Mouse (Mus musculus): ENCODE results near the gene Ccdc33. TPM values are rescaled to one million over a fixed set of nuclear protein-coding genes. Genes with fewer than 3 reads are reported as not detected.

Ccdc33 gene
- not detected for polyA plus RNA-seq (2017; shearing (Covaris generic))

DNA sequence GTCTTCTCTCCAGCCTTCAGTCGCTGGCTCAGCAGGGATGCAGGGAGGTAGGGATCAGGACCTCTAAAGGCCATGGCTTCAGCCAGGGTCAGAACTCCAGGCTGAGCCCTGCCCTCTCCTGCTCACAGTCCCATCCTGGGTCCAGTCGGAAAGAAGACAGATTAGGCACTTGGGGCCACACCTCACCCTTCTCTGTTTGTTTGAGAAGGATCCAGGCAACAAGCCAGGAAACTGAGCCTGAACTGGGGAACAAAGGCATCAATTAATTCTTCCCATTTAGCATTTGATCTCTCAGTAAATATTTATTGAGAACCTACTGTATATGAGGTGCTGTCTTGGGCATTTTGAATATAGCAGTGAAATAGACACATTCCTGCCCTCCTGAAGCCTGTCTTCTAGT lies at the start of gene Ccdc33:
Gene Ccdc33 (minus strand): TSS at position 153 of the 400 bp plus-strand sequence.
- ATAC-seq = no peak

DNA sequence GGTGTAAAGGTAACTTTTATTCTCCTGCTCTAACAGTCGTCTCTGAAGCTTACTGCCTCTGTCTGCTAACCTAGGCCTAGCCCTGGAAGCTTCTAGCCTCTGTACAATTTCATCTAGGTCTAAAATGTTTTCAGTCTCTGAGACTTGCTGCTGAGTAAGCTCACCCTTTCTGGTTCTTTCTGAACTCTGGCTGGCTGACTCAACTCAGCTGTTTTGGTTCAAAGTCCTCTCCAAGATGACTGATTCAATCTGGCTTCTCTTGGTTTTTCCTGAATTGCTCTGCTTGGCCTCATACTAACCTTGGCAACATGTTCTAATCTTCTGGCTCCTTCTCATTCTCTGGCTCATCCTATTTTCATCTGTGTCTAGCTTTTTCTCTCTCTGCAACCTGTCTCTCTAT lies 47.2 kb upstream of the Ccdc33 start:
- ATAC-seq = no peak

DNA sequence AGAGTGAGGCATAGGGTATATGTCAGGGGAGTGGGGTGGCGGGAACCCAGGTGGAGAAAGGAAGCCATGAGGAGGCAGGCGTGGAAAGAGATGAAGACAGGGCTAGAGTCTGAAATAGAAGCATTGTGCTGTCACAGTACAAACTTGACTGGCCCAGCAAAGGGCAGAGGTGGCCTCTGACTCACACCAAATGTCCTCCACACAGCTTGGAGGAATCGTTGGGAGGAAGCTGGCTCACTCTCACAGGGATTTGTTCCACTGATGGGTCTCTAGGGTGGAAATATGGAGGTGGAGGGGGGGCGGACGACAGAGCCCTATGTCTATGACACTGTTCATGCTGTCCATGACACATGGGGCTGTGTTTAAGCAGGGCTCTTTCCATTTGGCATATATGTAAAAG lies 44.5 kb upstream of the Ccdc33 start:
- no peak for ATAC-seq

DNA sequence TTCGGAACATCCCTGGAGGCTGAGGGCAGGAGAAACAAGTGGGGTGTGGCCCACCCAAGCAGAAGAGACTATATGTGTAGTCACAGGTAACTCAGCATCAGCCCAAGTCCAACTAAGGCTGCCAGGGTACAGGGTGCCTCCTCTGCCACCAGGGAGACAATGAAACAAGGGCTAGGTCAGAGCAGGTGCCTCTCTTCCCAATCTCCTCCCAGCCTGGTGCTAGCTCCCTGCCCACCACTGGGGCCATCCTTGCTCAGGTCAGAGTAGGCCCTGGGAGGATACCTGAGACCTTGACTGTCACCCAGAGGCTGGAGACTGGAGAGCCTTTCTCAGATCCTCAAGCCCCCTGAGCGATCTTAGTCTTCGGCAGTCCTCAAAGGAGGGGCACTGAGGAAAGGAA lies 43.5 kb upstream of the Ccdc33 start:
- no peak for ATAC-seq

DNA sequence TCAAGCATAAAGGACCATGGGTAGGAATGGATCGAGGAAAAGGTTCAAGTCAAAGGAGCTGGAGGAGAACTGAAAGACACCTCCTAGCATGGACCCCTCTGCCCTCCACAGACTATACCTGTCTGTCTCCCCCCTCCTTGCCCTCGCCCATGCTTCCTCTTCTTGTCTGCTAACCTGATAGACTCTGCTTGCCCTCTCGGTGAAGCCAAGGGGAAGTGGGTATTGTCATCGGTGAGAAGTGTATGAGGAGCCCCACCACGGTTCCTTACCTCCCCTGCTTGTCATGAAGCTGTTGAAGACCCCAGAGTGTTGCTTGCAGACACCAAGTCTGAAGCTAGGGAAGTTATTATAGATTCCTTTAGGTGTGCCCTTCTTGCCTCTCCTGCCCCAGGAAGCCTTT lies 41.7 kb upstream of the Ccdc33 start:
- ATAC-seq = no peak

DNA sequence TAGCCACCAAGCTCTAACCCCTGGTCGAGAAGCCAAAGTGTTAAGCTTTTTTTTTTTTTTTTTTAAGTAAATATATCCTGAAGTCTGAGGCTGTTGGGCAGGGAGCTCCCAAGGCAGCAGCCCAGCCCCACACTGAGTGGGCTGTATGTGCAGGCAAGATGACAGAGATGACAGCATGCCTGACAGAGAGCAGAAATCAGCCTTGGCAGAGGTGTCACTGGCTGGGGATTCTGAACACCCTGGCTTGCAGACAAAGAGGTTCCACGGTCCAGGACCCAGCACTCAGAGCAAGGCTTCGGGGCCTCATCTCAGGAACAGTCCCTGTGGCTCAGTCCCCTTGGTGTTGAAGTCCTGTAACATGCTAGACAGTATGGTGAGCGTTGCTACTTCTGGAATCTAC lies 41.2 kb upstream of the Ccdc33 start:
- ATAC-seq = no peak

DNA sequence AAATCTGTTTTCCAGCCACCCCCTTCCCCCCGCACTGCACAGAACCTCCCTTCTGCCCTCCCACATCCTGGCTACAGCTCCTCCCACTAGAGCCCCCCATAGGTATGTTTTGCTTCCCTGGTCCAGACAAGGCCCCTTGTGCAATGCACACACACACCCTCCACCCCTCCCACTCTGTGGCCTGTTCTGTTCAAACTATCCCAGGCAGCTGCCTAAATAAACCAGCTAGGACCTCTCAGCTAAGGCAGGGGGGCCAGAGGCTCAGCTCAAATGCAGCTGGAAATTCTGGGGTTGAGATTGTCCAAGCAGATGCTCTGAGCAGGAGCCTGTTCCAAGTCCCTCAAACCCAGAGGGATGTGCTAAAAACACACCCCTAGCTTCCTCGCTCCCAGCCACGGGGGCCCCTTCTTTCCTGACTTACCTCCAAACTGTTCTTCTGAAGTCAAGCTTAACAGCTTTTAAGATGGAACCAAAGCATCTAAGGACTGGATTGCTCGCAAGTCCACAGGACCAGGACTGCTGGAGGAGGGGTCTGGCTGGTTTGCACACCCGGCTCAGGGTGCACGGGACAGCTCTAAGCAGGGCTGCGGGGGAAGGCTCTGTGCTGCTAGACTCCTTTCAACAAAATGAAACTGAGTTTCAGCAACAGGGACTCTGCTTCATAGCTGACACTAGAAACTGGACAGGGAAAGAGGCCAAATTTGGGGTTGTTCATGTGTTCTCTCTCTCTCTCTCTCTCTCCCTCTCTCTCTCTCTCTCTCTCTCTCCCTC lies 40.1 kb upstream of the Ccdc33 start:
- ATAC-seq = no peak

DNA sequence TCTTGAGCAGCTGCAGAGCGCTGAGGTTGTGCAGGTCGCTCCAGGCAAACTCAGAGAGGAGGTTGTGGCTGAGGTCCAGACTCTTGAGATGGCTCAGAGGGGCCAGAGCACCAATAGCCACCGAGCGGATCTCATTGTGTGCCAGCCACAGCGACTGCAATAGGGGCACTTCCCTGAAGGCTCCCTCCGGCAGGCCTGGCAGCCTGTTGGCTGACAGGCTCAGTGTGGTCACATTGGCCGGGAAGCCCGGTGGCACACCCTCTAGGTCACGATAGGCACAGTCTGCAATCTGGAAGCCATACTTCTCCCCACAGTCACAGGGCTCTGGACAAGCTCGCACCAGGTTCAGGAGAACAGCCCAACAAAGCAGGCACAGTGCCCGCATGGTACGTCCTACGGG lies 39.2 kb upstream of the Ccdc33 start:
- no peak for ATAC-seq

DNA sequence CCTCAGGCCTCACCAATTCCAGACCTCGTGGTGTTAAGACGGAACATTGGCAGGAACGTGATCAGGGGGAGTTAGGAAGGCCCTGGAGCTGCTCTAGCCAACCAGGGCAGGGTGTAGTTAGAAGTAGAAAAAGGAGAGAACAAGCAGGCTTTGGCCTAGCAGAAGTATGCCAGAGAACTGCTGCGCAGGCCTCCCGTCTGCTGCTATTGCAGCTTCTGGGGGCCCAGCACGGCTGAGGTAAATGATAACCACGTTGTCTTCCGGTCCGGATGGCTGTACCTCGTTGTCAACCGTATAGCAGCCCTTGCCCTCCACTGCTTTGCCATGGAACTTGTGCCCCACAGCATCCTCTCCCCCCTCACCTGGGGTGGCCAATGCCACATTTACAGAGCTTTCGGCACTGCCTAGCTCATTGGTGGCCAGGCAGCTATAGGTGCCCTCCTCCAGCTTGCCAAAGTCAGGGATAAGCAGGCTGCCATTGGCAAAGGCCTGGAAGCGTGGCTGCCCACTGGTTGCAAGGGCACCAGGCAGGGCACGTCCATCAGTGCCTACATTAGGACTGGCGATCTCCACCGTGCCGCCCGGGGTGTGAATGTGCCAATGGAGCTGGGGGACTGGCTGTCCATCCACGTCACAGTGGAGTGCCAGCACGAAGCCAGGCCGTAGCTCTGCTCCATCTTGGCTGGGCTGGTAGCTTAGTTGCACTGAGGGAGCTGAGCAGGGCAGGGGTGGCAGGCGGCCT lies 38.4 kb upstream of the Ccdc33 start:
- no peak for ATAC-seq

DNA sequence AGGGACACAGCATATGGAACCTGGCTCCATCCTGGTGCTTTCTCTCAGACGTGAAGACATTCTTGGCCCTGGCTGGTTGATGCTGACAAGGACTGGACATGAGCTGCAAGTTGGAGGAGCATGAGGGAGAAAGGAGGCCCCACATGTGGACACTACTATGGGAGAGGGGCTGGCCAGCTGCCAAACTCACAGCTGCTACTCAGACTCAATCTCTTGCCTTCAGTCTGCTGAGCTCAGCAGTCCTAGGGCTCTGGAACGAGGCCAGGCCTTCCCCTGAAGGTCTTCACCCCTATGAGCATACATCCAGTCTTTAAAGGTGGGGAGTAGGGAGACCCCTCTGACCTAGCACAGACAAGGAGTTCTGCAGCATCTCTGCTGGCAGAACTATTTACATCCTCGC lies 36.7 kb upstream of the Ccdc33 start:
- ATAC-seq = no peak

DNA sequence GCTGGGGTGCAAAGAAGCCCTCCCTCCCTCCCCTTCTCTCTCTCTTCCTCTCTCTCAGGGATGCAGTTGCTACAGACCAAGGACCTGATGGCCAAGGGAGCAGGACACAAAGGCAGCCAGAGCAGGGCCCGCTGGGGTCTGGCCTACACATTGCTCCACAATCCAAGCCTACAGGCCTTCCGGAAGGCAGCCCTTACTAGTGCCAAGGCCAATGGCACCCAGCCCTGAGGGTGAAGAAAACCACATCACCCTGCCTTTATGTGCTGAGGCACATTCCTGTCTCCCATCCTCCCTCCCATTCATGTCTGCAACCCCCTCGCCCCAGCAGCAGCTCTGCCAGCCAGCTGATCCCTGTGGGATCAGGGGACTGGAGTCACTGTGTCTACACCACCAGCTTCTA lies 34.5 kb upstream of the Ccdc33 start:
- ATAC-seq = no peak

DNA sequence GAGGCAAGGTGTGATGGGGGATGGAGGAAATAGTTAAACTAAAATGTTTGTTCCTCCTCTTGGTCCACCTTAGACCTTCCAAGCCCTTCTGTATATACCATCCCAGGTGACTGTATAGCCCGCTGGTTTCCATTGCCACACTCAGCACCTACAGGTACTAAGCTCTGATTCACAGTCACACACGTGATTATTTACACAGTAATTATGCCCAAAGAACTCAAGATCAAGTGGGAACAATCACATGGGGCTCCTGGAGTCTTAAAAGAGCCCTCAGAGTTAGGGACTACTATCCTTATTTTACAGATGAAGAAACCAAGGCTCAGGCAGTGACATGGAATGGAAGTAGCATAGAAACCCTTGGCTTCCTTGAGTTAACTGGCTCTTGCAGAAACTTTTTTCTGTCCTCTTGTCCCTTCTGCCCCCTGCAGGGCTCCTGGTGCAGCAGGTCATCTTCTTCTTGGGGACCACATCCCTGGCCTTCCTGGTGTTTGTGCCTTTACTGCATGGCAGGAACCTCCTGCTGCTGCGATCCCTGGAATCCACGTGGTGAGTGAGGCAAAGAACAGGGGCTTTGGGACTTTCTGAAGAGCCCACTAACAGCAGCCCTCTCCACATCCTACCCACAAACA lies 32.2 kb upstream of the Ccdc33 start:
- ATAC-seq = no peak

DNA sequence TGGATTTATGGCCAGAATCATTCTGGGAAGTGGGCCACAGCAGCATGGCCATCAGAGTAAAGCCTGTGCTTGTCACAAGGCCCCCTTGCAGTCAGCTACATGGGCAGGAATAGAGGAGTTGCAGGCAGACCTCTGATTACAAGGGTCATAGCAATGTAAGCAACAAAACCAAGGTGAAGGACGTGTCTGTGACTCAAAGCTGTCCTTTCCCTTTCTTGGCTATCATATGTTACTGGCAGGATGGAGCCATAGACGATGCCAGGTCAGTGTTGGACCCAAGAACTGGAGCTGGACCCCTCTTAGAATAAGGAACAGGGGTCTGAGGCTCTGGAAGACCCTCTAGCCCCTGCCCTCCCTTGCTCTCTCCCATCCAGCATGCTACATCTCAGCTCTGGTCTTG lies 30.2 kb upstream of the Ccdc33 start:
- ATAC-seq = no peak

DNA sequence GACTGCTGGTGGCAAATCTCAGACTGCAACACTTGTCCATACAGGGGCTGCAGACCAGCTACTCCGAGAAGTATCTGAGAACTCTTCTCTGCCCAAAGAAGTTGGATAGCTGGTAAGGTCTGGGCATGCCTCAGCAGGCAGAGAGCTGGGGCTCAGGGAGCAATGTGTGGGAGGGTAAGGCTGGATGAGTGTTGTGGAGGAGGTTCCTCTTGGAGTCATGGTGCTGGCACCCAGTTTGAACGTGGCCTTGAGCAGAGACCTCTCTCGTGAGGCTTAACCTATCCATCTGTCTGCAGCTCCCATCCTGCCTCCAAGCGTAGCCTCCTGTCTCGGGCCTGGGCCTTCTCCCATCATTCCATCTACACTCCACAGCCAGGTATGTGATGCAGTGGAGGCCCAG lies 26.8 kb upstream of the Ccdc33 start:
- ATAC-seq = no peak

DNA sequence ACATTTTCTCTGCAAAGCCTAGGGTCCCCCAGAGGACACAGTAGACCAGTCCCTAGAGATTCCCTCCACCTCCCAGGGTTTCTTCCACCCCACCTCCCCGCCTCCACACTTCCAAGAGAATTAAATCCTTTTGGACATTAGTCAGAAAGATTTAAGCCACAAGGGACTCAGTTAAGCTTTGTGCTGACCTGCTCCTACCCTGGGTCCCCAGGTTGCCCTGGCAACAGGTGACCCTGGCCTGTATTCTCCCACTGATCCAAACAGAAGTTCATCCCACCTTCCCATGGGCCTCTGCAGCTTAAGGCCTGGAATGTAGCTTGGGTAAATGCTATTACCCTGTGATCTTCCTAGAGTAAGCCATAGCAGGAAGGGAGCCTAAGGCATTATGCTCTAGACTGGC lies 26.0 kb upstream of the Ccdc33 start:
- ATAC-seq = no peak

DNA sequence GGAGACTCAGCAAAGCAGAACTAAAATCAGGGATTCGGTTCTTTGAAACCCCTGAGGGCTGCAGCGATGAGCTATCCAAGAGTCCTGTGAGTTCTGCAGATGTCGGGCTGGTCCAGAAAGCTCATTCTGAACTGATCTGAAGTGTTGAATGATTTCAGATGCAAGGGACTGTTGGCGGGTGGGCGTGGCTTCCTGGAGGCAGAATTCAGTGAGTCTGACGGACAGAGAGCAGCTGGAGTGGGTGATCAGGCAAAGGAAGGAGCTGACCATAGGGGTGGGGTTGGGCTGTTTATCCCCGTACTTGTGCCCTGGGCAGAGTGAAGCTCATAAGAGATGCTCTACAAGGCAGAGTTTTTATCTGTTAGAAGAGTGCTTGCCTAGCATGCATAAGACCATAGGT lies 24.8 kb upstream of the Ccdc33 start:
- no peak for ATAC-seq

DNA sequence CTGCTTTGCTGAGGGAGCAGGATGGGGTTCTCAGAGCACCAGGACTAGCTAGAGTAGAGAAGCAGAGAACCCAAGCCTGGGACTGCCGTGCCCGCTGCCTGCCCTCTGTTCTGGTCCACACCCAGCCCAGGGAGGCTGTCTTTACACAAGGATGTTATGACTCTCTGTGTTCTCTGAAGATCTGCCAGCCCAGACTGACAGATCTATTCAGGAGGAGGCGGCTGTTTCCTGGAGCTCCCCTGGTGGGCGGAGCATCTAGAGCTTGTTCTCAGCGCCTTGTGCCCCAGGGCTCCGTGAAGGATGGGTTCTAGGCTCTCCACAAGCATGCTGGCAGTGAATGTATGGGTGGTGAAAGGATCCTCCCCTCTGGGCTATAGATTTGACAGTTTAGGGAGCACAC lies 21.3 kb upstream of the Ccdc33 start:
- ATAC-seq = peak; percentile 97

DNA sequence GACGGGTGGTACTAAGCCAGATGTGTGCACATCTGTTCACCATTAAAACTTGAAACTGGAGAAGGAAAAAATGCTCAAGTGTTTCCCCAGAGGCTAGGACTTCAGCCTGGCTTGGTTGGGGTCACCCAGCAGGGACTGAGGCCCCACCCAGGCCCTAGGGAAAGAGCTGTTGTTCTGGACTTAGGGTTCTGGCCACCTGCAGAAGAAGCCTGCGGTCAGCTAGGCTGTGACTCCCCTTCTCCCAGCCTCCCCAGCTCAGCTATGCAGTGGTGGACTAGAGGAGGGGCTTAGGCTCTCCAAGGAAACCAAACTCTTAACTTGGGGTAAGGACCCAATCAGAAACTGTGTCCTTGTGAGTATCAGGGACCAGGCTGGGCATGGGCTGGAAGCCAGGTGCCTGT lies 17.3 kb upstream of the Ccdc33 start:
- ATAC-seq = no peak

DNA sequence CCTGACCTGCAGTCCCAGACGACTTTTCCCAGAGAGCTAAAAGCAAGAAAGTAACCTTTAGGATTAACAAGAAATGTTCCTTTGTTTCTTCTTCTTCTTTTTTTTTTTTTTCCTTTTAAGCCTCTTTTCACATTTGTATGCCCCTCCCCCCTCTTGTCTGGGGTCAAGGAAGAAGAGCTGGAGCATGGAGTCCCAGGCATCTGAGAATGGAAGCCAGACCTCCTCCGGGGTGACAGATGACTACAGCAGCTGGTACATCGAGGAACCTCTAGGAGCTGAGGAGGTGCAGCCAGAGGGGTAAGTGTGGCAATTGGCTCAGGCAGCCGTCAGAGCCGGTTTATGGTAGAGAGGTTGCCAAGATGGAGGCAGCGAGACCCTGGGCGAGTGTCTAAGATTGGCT lies 16.3 kb upstream of the Ccdc33 start:
- no peak for ATAC-seq

DNA sequence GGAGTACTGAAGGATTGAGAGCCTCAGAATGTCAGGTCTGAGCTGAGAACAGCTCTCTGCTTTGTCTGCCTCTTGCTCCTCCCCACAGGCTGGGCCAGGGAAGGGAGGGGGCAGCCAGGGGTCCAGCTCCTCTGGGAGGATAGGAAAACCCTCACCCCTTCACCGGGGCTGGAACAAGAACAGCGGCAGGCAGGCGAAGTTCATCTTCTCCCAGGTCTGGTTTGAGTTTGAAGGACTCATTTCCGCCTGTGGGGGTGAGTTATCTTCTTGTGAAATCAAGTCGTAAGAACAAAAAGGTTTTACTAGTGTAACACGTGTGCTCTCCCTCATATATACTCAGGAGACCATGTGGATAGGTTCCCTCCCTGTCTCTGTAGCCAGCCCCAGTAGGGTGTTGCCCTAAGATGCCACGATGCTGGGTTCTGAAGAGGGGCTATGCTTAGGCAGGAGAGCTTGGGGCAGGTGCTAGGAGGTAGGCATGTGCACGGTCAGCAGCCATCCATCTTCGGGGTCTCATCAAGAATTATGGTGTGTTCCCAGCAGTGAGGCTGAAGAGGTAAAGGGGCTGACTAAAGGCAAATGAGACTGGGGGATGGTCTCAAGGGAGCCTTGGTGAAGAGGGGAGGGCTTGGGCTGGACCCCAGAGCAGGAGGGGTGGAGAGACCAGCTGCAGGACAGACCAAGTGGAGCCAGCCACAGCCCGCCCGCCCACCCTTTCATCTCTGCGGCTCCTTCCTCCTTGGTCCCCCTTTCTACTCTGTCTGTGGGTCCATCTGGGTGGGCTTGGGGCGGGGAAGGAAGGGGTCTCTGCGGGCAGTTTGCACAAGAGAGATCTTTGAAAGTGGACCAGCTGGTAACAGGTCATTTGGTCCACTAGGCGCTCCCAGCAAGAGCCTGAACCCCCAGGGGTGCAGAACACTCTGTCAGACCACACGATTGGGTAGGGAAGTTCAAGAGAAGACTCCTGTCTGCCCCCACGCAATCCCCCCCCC lies 15.6 kb upstream of the Ccdc33 start:
- peak; percentile 84 for ATAC-seq

DNA sequence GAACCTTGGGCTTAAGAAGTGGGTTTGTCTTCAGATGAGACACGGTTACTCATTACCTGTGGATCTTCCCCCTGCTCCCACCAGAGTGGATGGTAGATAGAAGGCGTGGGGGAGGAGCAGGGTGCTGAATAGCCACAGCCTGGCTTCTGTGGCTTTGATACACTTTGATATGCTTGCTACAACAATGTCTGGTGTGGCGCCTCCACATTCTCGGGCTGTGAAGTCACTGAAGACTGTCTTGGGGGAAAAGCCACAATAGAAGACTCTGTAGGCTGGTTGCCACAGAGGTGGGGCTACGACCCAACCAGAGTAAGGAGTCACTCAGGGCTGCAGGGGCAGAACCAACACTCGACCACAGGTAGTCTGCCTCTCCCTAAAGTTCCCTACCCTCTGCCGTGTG lies 13.1 kb upstream of the Ccdc33 start:
- peak; percentile 36 for ATAC-seq

DNA sequence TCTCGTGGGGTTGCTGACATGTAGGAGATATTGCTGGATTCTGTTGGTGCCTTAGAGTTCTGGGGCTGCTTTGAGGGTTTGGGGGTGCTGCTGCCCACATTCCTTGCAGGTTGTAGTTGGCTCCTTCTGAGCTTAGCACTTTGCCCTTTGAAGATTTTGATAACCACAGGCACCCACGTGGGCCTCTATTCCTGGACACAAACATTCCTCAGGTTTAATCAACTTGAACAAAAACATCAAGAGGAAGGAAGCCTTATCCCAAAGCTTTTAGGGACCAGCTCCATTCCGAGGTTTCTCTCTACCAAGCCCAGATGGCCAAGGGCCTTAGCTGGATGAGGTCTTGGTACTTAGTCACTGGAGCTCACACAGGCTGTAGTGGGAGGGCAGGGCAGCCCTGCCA lies 12.3 kb upstream of the Ccdc33 start:
- ATAC-seq = no peak

DNA sequence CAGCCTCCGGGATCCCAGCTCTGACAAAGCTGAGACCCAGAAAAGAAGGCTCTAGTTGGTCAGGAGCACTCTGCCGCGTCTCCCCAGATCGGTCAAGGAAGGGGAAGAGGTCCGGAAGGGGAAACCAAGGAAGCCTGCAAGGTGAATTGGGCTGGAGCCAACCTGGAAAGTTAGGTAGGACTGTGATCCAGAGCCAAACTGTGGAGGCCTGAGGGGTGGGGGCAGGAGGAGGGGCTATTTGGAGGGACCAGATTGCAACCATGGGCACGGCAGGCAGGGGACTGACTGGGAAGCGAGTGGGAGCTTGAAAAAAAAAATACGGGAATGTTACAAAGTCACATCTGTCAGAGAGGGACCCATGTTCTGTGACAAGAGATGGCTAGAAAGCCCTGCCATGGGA lies 10.9 kb upstream of the Ccdc33 start:
- ATAC-seq = no peak
